Mouse (Mus musculus): Measurements from ENCODE around the gene Ltbp3.

GRCm38 (mm10) chr19:5756321-5756985 is 15.7 kb downstream of the Ltbp3 start:
- no peak for TF ChIP-seq CTCF (IDR thresholded peaks at IDR 0.05; ENCODE audit: low read depth)
- TF ChIP-seq EP300 (IDR thresholded peaks at IDR 0.05; ENCODE audit: low read depth): no peak

Measured in heart, postnatal 0 days (tissue).